Mouse (Mus musculus): ENCODE measurements around the gene Arhgap24. TPM values are rescaled to one million over a fixed set of nuclear protein-coding genes. Genes with fewer than 3 reads are reported as not detected.
A peak's percentile ranks its signal among the peaks of the same experiment; 100 is the strongest.

The Arhgap24 gene
- polyA plus RNA-seq, 1 experiment from 2014 or later = 13.0 TPM

GRCm38 (mm10) chr5:102643820-102644219, 162.6 kb downstream of the Arhgap24 start:
- H3K4me3 ChIP-seq (ENCODE audit: low read depth, low read length) = no peak overlapping the region
- H3K4me2 ChIP-seq (ENCODE audit: low read depth, severe bottlenecking) = no peak overlapping the region
- no peaks in the 10 kb centered on the region for H3K36me3 ChIP-seq (ENCODE audit: control insufficient read depth, insufficient read depth, low read length)
- no peaks in the 10 kb centered on the region for H3K9me3 ChIP-seq (ENCODE audit: control insufficient read depth, low read length)
- H3K9ac ChIP-seq (ENCODE audit: low read length) = no peak overlapping the region
- 0 out of 2 replicates have a peak, but pooled peaks cover 2% of the 10 kb centered on the region for H3K4me1 ChIP-seq (ENCODE audit: control insufficient read depth, insufficient read depth, low read length)
- H3K27me3 ChIP-seq (ENCODE audit: control insufficient read depth, insufficient read depth, low read length) = no peaks in the 10 kb centered on the region
- DNase-seq (ENCODE audit: low spot score) (no peak), ATAC-seq (ENCODE audit: insufficient number of reproducible peaks, low FRiP score, low TSS enrichment, low read depth) (no peak)
- no peak overlapping the region for H3K27ac ChIP-seq (replicated peaks; ENCODE audit: low read depth, low read length)
- WGBS = 84% methylated on average over 4 of the region's 4 CpGs

- Histone ChIP-seq H3K36me3 (ENCODE audit: control insufficient read depth, insufficient read depth, low read length) (no peaks in the 10 kb centered on the region), H3K4me1 (ENCODE audit: control insufficient read depth, insufficient read depth, low read length) (no peaks in the 10 kb centered on the region), H3K4me2 (ENCODE audit: low read depth, severe bottlenecking) (no peak overlapping the region), H3K27ac (replicated peaks; ENCODE audit: low read depth, low read length) (no peak overlapping the region), H3K4me3 (ENCODE audit: low read depth, low read length) (no peak overlapping the region), H3K27me3 (ENCODE audit: control insufficient read depth, insufficient read depth, low read length) (no peaks in the 10 kb centered on the region), H3K9ac (ENCODE audit: low read length) (no peak overlapping the region), H3K9me3 (ENCODE audit: control insufficient read depth, low read length) (no peaks in the 10 kb centered on the region)
- DNase-seq (ENCODE audit: low spot score) (no peak), ATAC-seq (ENCODE audit: insufficient number of reproducible peaks, low FRiP score, low TSS enrichment, low read depth) (no peak)
These were observed 177.9 kb downstream of the Arhgap24 start for GRCm38 (mm10) chr5:102659061-102659460.

- no peak overlapping the region for H3K9ac ChIP-seq (ENCODE audit: low read length)
- peak overlapping the region; percentile 64; the same call in 1 of the 2 replicates for H3K27ac ChIP-seq (replicated peaks; ENCODE audit: low read depth, low read length)
- WGBS = 25% methylated on average over 13 of the region's 13 CpGs
- H3K9me3 ChIP-seq (ENCODE audit: control insufficient read depth, low read length) = no peaks in the 10 kb centered on the region
- no peak overlapping the region for H3K4me2 ChIP-seq (ENCODE audit: low read depth, severe bottlenecking)
- peak; percentile 87 for ATAC-seq (ENCODE audit: insufficient number of reproducible peaks, low FRiP score, low TSS enrichment, low read depth)
- H3K27me3 ChIP-seq (ENCODE audit: control insufficient read depth, insufficient read depth, low read length) = no peaks in the 10 kb centered on the region
- H3K4me3 ChIP-seq (ENCODE audit: low read depth, low read length) = no peak overlapping the region
- peak; percentile 55 for DNase-seq (ENCODE audit: low spot score)
- H3K36me3 ChIP-seq (ENCODE audit: control insufficient read depth, insufficient read depth, low read length) = no peaks in the 10 kb centered on the region
- H3K4me1 ChIP-seq (ENCODE audit: control insufficient read depth, insufficient read depth, low read length) = peaks cover 12% of the 10 kb centered on the region; the same call in 1 of the 2 replicates
These were observed 184.0 kb downstream of the Arhgap24 start for GRCm38 (mm10) chr5:102664988-102665726.

- no peak overlapping the region for H3K27ac ChIP-seq (replicated peaks; ENCODE audit: low read depth, low read length)
- no peak overlapping the region for H3K9ac ChIP-seq (ENCODE audit: low read length)
- 90% methylated on average over 3 of the region's 3 CpGs for WGBS
- peaks cover 12% of the 10 kb centered on the region; the same call in 1 of the 2 replicates for H3K4me1 ChIP-seq (ENCODE audit: control insufficient read depth, insufficient read depth, low read length)
- ATAC-seq (ENCODE audit: insufficient number of reproducible peaks, low FRiP score, low TSS enrichment, low read depth) (no peak), DNase-seq (ENCODE audit: low spot score) (no peak)
- H3K4me3 ChIP-seq (ENCODE audit: low read depth, low read length) = no peak overlapping the region
- H3K36me3 ChIP-seq (ENCODE audit: control insufficient read depth, insufficient read depth, low read length) = no peaks in the 10 kb centered on the region
- no peak overlapping the region for H3K4me2 ChIP-seq (ENCODE audit: low read depth, severe bottlenecking)
- no peaks in the 10 kb centered on the region for H3K9me3 ChIP-seq (ENCODE audit: control insufficient read depth, low read length)
- H3K27me3 ChIP-seq (ENCODE audit: control insufficient read depth, insufficient read depth, low read length) = no peaks in the 10 kb centered on the region
These were observed 185.7 kb downstream of the Arhgap24 start for GRCm38 (mm10) chr5:102666886-102667285.

- no peak overlapping the region for H3K27ac ChIP-seq (replicated peaks; ENCODE audit: low read depth, low read length)
- H3K9ac ChIP-seq (ENCODE audit: low read length) = no peak overlapping the region
- H3K9me3 ChIP-seq (ENCODE audit: control insufficient read depth, low read length) = no peaks in the 10 kb centered on the region
- peaks cover 12% of the 10 kb centered on the region for H3K4me1 ChIP-seq (ENCODE audit: control insufficient read depth, insufficient read depth, low read length)
- H3K27me3 ChIP-seq (ENCODE audit: control insufficient read depth, insufficient read depth, low read length) = no peaks in the 10 kb centered on the region
- DNase-seq (ENCODE audit: low spot score) (no peak), ATAC-seq (ENCODE audit: insufficient number of reproducible peaks, low FRiP score, low TSS enrichment, low read depth) (no peak)
- 86% methylated on average over 9 of the region's 9 CpGs for WGBS
- H3K4me3 ChIP-seq (ENCODE audit: low read depth, low read length) = no peak overlapping the region
- H3K36me3 ChIP-seq (ENCODE audit: control insufficient read depth, insufficient read depth, low read length) = no peaks in the 10 kb centered on the region
- H3K4me2 ChIP-seq (ENCODE audit: low read depth, severe bottlenecking) = no peak overlapping the region
These were observed 186.8 kb downstream of the Arhgap24 start for GRCm38 (mm10) chr5:102667754-102668575.

- H3K9me3 ChIP-seq (ENCODE audit: control insufficient read depth, low read length) = no peaks in the 10 kb centered on the region
These were observed 189.0 kb downstream of the Arhgap24 start for GRCm38 (mm10) chr5:102670206-102670605.

GRCm38 (mm10) chr5:102670731-102671345, 189.6 kb downstream of the Arhgap24 start:
- no peak for DNase-seq (ENCODE audit: low spot score)
- 57% methylated on average over 5 of the region's 5 CpGs for WGBS
- no peak overlapping the region for H3K27ac ChIP-seq (replicated peaks; ENCODE audit: low read depth, low read length)

More at GRCm38 (mm10) chr5:102670206-102670605, 189.0 kb downstream of the Arhgap24 start:
- WGBS = 83% methylated on average over 4 of the region's 4 CpGs
- Histone ChIP-seq H3K4me3 (ENCODE audit: low read depth, low read length) (no peak overlapping the region), H3K27me3 (ENCODE audit: control insufficient read depth, insufficient read depth, low read length) (no peaks in the 10 kb centered on the region), H3K4me2 (ENCODE audit: low read depth, severe bottlenecking) (no peak overlapping the region), H3K4me1 (ENCODE audit: control insufficient read depth, insufficient read depth, low read length) (peaks cover 3% of the 10 kb centered on the region), H3K9ac (ENCODE audit: low read length) (no peak overlapping the region), H3K36me3 (ENCODE audit: control insufficient read depth, insufficient read depth, low read length) (no peaks in the 10 kb centered on the region), H3K27ac (replicated peaks; ENCODE audit: low read depth, low read length) (no peak overlapping the region)
- ATAC-seq (ENCODE audit: insufficient number of reproducible peaks, low FRiP score, low TSS enrichment, low read depth) (no peak), DNase-seq (ENCODE audit: low spot score) (no peak)

GRCm38 (mm10) chr5:102675326-102675725, 194.1 kb downstream of the Arhgap24 start:
- Histone ChIP-seq H3K4me3 (ENCODE audit: low read depth, low read length) (no peak overlapping the region), H3K27me3 (ENCODE audit: control insufficient read depth, insufficient read depth, low read length) (no peaks in the 10 kb centered on the region), H3K9me3 (ENCODE audit: control insufficient read depth, low read length) (no peaks in the 10 kb centered on the region), H3K36me3 (ENCODE audit: control insufficient read depth, insufficient read depth, low read length) (no peaks in the 10 kb centered on the region), H3K4me2 (ENCODE audit: low read depth, severe bottlenecking) (no peak overlapping the region), H3K9ac (ENCODE audit: low read length) (no peak overlapping the region), H3K27ac (replicated peaks; ENCODE audit: low read depth, low read length) (no peak overlapping the region), H3K4me1 (ENCODE audit: control insufficient read depth, insufficient read depth, low read length) (no peaks in the 10 kb centered on the region; the same call in 1 of the 2 replicates)
- WGBS = 70% methylated on average over 2 of the region's 2 CpGs
- DNase-seq (ENCODE audit: low spot score) = no peak
- ATAC-seq (ENCODE audit: insufficient number of reproducible peaks, low FRiP score, low TSS enrichment, low read depth) = no peak

More at GRCm38 (mm10) chr5:102670731-102671345, 189.6 kb downstream of the Arhgap24 start:
- Histone ChIP-seq H3K4me1 (ENCODE audit: control insufficient read depth, insufficient read depth, low read length) (no peaks in the 10 kb centered on the region; the same call in 1 of the 2 replicates), H3K36me3 (ENCODE audit: control insufficient read depth, insufficient read depth, low read length) (no peaks in the 10 kb centered on the region), H3K27me3 (ENCODE audit: control insufficient read depth, insufficient read depth, low read length) (no peaks in the 10 kb centered on the region), H3K4me2 (ENCODE audit: low read depth, severe bottlenecking) (no peak overlapping the region), H3K9ac (ENCODE audit: low read length) (no peak overlapping the region), H3K4me3 (ENCODE audit: low read depth, low read length) (no peak overlapping the region), H3K9me3 (ENCODE audit: control insufficient read depth, low read length) (no peaks in the 10 kb centered on the region)
- ATAC-seq (ENCODE audit: insufficient number of reproducible peaks, low FRiP score, low TSS enrichment, low read depth) = no peak
